Mouse (Mus musculus): ENCODE data around the gene Gm49486.

- TF ChIP-seq CTCF (IDR thresholded peaks at IDR 0.05; ENCODE audit: low read depth, low read length) (no peak), TAL1 (conservative IDR thresholded peaks at IDR 0.05; ENCODE audit: low read depth, low read length) (no peak), POLR2AphosphoS5 (IDR thresholded peaks at IDR 0.05; ENCODE audit: insufficient replicate concordance, low read depth, low read length) (no peak), GATA1 (IDR thresholded peaks at IDR 0.05; ENCODE audit: borderline replicate concordance, low read length) (no peak), GATA2 (IDR thresholded peaks at IDR 0.05; ENCODE audit: borderline replicate concordance, low read depth, low read length) (no peak)
Measured at GRCm38 (mm10) chr15:79191426-79191825, 37.8 kb upstream of the Gm49486 start.

Data from G1E (cell line).